Mouse (Mus musculus): ENCODE measurements at regions not wholly inside any gene's neighbourhood (a gene's known extent, or its start where the extent isn't known, plus 50 kb on each side); places are given as distances from the start of the nearest gene placed in this dataset.
A peak's percentile ranks its signal among the peaks of the same experiment; 100 is the strongest.

DNA sequence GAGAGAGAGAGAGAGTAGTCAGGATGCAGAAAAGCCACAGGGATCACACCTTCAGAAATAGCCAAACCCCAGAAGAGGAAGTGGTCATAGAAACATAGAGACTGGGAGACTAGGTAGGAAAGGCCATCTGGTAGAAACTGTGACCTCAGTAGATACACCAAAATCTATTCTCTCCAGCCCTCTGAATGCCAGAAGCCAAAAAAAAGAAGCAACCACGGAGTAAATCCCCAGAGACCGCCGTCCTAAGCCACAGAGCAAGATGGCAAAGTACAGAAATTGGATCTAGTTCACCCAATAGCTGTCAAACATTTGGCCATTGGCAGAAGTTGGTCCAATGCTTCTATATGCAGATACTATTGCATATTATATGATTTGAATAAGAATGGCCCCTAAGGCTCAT lies 86.5 kb upstream of the Usp24 start:
- H3K36me3 ChIP-seq (ENCODE audit: control insufficient read depth in 1 of 2, insufficient read depth in 2 of 2, low read length in 2 of 2), result peaks cover 0 to 12% of the 10 kb centered on the region in 2 experiments; a peak in 2 of 4 replicates
- H3K79me2 ChIP-seq (ENCODE audit: control insufficient read depth, insufficient read depth, low read length, poor library complexity), result no peaks in the 10 kb centered on the region
- H3K9me3 ChIP-seq (replicated peaks; ENCODE audit: insufficient read depth, low read length), result no peaks in the 10 kb centered on the region
- DNase-seq (ENCODE audit: low read depth, low spot score), result peak; percentile 33
- H3K27me3 ChIP-seq (ENCODE audit: control insufficient read depth in 1 of 2, insufficient read depth in 2 of 2, low read length in 2 of 2), result no peaks in the 10 kb centered on the region
- no peak overlapping the region for H3K27ac ChIP-seq (ENCODE audit: control insufficient read depth, low read depth, low read length)
- TF ChIP-seq KAT2A (conservative IDR thresholded peaks at IDR 0.05; ENCODE audit: low read depth, low read length) (no peak), USF2 (IDR thresholded peaks at IDR 0.05; ENCODE audit: borderline replicate concordance in 1 of 2, insufficient read depth in 1 of 2, low read depth in 1 of 2, low read length in 2 of 2) (no peak), TBP (IDR thresholded peaks at IDR 0.05; ENCODE audit: low read depth, low read length) (no peak), MAZ (IDR thresholded peaks at IDR 0.05; ENCODE audit: low read depth, low read length) (no peak), HCFC1 (IDR thresholded peaks at IDR 0.05; ENCODE audit: low read depth, low read length) (no peak), CHD1 (IDR thresholded peaks at IDR 0.05; ENCODE audit: low read depth, low read length) (no peak), GABPA (IDR thresholded peaks at IDR 0.05; ENCODE audit: low read depth, low read length) (no peak), USF1 (IDR thresholded peaks at IDR 0.05; ENCODE audit: low read depth, low read length) (no peak), POLR2A (IDR thresholded peaks at IDR 0.05; ENCODE audit: control insufficient read depth in 1 of 2, insufficient read depth in 1 of 2, low read depth in 1 of 2, low read length in 2 of 2, poor library complexity in 1 of 2) (no peak), NRF1 (IDR thresholded peaks at IDR 0.05; ENCODE audit: insufficient read depth, low read depth, low read length, poor library complexity, severe bottlenecking) (no peak), ZMIZ1 (IDR thresholded peaks at IDR 0.05; ENCODE audit: low read depth, low read length) (no peak), ZC3H11A (IDR thresholded peaks at IDR 0.05; ENCODE audit: low read depth, low read length) (no peak), EP300 (IDR thresholded peaks at IDR 0.05; ENCODE audit: low read depth in 1 of 2, low read length in 2 of 2) (no peak), ETS1 (IDR thresholded peaks at IDR 0.05; ENCODE audit: low read depth, low read length) (no peak), TAL1 (IDR thresholded peaks at IDR 0.05; ENCODE audit: low read length) (no peak), MAX (IDR thresholded peaks at IDR 0.05; ENCODE audit: low read length) (no peak), RAD21 (IDR thresholded peaks at IDR 0.05; ENCODE audit: low read depth, low read length) (no peak), UBTF (IDR thresholded peaks at IDR 0.05; ENCODE audit: borderline replicate concordance, insufficient read depth, low read depth, low read length) (no peak)
- peaks cover 5 to 18% of the 10 kb centered on the region in 2 experiments; a peak in 3 of 4 replicates for H3K4me1 ChIP-seq (ENCODE audit: control insufficient read depth in 1 of 2, insufficient read depth in 2 of 2, low read length in 2 of 2)
- no peak overlapping the region for H3K4me3 ChIP-seq (ENCODE audit: control insufficient read depth in 1 of 2, insufficient read depth in 1 of 2, low read depth in 2 of 2, low read length in 2 of 2)
- no peak overlapping the region for H3K9ac ChIP-seq (ENCODE audit: control insufficient read depth, low read depth, low read length, poor library complexity, severe bottlenecking)

- Histone ChIP-seq H3K4me3 (ENCODE audit: control insufficient read depth in 1 of 2, insufficient read depth in 1 of 2, low read depth in 2 of 2, low read length in 2 of 2) (peak overlapping the region; percentile 24 to 40), H3K27ac (ENCODE audit: control insufficient read depth, low read depth, low read length) (peak overlapping the region; percentile 90), H3K4me1 (ENCODE audit: control insufficient read depth in 1 of 2, insufficient read depth in 2 of 2, low read length in 2 of 2) (peaks cover 5 to 18% of the 10 kb centered on the region in 2 experiments; a peak in 3 of 4 replicates), H3K9me3 (replicated peaks; ENCODE audit: insufficient read depth, low read length) (no peaks in the 10 kb centered on the region), H3K9ac (ENCODE audit: control insufficient read depth, low read depth, low read length, poor library complexity, severe bottlenecking) (peak overlapping the region; percentile 74), H3K79me2 (ENCODE audit: control insufficient read depth, insufficient read depth, low read length, poor library complexity) (no peaks in the 10 kb centered on the region), H3K36me3 (ENCODE audit: control insufficient read depth in 1 of 2, insufficient read depth in 2 of 2, low read length in 2 of 2) (peaks cover 0 to 12% of the 10 kb centered on the region in 2 experiments; a peak in 2 of 4 replicates), H3K27me3 (ENCODE audit: control insufficient read depth in 1 of 2, insufficient read depth in 2 of 2, low read length in 2 of 2) (no peaks in the 10 kb centered on the region)
- peak; percentile 91 for DNase-seq (ENCODE audit: low read depth, low spot score)
- TF ChIP-seq HCFC1 (IDR thresholded peaks at IDR 0.05; ENCODE audit: low read depth, low read length) (peak; percentile 51; the same call in 1 of the 2 replicates), ETS1 (IDR thresholded peaks at IDR 0.05; ENCODE audit: low read depth, low read length) (peak; percentile 89), MAX (IDR thresholded peaks at IDR 0.05; ENCODE audit: low read length) (peak; percentile 91), ZKSCAN1 (IDR thresholded peaks at IDR 0.05; ENCODE audit: low read depth, low read length) (no peak), TBP (IDR thresholded peaks at IDR 0.05; ENCODE audit: low read depth, low read length) (0 out of 2 replicates have a peak, but pooled peaks have one; percentile 43), E2F4 (IDR thresholded peaks at IDR 0.05; ENCODE audit: borderline replicate concordance, low read depth, low read length) (no peak), MEF2A (IDR thresholded peaks at IDR 0.05; ENCODE audit: extremely low read depth, insufficient replicate concordance, low read depth, low read length, poor library complexity, severe bottlenecking) (no peak), ELF1 (IDR thresholded peaks at IDR 0.05; ENCODE audit: low read depth, low read length) (peak; percentile 71), POLR2A (IDR thresholded peaks at IDR 0.05; ENCODE audit: control insufficient read depth in 1 of 2, insufficient read depth in 1 of 2, low read depth in 1 of 2, low read length in 2 of 2, poor library complexity in 1 of 2) (peak in 1 of 2 experiments; percentile 70; a peak in 2 of 4 replicates), MAFK (IDR thresholded peaks at IDR 0.05; ENCODE audit: borderline replicate concordance, low read depth, low read length) (no peak), EP300 (IDR thresholded peaks at IDR 0.05; ENCODE audit: low read depth in 1 of 2, low read length in 2 of 2) (peak; percentile 73 to 88), MYB (IDR thresholded peaks at IDR 0.05; ENCODE audit: low read depth, low read length) (peak; percentile 50; the same call in 1 of the 2 replicates), POLR2AphosphoS5 (IDR thresholded peaks at IDR 0.05; ENCODE audit: borderline replicate concordance, low read depth, low read length) (no peak), GATA1 (IDR thresholded peaks at IDR 0.05; ENCODE audit: low read depth, low read length) (peak; percentile 92), TAL1 (IDR thresholded peaks at IDR 0.05; ENCODE audit: low read length) (peak; percentile 80), MYC (IDR thresholded peaks at IDR 0.05; ENCODE audit: low read depth, low read length) (peak; percentile 94), UBTF (IDR thresholded peaks at IDR 0.05; ENCODE audit: borderline replicate concordance, insufficient read depth, low read depth, low read length) (no peak), SIN3A (IDR thresholded peaks at IDR 0.05; ENCODE audit: low read length) (peak; percentile 86), MXI1 (IDR thresholded peaks at IDR 0.05; ENCODE audit: low read depth, low read length) (peak; percentile 81)
These were observed 83.5 kb upstream of the Usp24 start for GRCm38 (mm10) chr4:106232499-106232970.
